Mouse (Mus musculus) heart, postnatal 0 days (tissue): Measurements from ENCODE around the gene Fam129a.

Experiments
- CTCF ChIP-seq: IDR thresholded peaks from 2 replicates; pipeline ENCODE4 v1.5.1; 2016; ENCODE audit warnings: antibody characterized with exemption, control low read depth, low read depth
- EP300 ChIP-seq: IDR thresholded peaks from 2 replicates; pipeline ENCODE4 v1.6.1; 2016; ENCODE audit warnings: antibody characterized with exemption, low read depth

DNA sequence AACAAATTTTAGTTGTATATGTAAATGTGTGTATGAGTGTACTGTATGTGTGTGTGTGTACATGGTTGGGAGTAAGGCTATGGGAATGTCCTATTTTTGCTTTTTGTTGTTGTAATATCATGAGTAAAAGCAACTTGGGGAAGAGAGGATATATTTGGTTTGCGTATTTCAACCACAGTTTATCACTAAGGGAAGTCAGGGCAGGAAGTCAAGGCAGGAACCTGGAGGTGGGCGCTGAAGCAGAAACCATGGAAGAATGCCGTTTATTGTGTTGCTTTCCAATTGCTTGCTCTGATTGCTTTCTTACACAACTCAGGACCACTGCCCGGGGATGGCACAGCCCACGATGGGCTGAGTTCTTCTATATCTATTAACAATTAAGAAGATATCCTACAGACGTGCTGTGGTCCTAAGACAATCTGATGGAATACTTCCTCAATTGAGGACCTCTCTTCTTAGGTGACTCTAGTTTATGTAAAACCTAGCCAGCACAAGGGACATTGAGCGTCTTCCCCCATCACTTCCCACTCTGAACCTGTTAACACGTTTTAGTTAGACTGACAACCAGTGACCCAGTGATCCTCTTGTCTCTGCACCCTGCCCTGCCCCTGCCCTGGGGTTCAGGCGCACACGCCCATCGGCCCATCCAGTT lies 13.7 kb downstream of the Fam129a start:
- TF ChIP-seq CTCF: no peak
- TF ChIP-seq EP300: no peak
